Mouse (Mus musculus): ENCODE data around the gene Flywch1. TPM values are rescaled to one million over a fixed set of nuclear protein-coding genes. Genes with fewer than 3 reads are reported as not detected.

The Flywch1 gene
- 45.2 TPM for polyA plus RNA-seq (2017; shearing (Covaris generic))

GRCm38 (mm10) chr17:23771284-23772218, at the start of gene Flywch1:
TSS of gene Flywch1 (minus strand) at chr17:23771602.

DNA sequence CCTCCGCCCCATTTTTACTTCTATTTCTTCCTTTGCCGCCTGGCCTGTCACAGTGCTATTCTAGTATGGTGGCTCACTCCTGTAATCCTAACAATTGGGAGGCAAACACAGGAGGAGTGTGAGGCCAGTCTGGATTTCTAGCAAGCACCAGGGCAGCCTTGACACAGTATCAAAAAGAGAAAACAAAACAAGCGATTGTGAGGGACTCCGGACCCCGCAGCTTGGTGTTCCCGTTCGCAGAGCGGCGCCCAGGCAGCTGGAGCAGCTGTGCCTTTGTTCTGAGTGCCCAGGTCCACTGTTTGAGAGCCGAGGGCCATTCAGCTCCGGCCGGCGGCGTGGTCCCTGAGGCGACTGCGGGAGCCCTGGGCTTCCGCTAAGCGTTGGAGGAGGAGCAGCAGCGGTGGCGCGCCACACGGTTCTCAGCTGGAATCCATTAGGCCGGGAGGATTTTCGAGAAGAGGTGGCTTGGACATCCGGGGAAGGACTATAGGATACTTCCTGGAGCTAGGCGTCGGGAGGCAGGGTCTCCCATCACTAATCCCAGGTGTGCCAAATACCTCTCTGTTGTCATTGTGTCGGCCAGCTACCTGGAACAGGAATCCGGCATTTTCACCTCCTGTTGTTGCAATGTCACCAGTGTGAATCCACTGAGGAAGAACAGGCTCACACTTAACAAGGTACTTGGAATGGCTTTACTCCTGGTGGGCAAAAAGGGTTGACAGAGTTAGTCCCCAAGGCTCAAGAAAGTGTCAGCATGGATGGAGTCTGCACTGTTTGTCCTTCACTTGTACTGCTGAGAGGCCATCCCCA, 19.1 kb upstream of the Flywch1 start, which contains the start of gene Srrm2:
Srrm2 (plus strand) TSS at position 264 of the 810 bp plus-strand sequence.

GRCm38 (mm10) chr17:23785561-23786471, 14.4 kb upstream of the Flywch1 start, which contains the start of gene Flywch2:
TSS of gene Flywch2 (minus strand) at chr17:23786081.

GRCm38 (mm10) chr17:23745301-23746251, 25.8 kb downstream of the Flywch1 start, which contains the start of gene Kremen2:
TSS of gene Kremen2 (minus strand) at chr17:23745833.

DNA sequence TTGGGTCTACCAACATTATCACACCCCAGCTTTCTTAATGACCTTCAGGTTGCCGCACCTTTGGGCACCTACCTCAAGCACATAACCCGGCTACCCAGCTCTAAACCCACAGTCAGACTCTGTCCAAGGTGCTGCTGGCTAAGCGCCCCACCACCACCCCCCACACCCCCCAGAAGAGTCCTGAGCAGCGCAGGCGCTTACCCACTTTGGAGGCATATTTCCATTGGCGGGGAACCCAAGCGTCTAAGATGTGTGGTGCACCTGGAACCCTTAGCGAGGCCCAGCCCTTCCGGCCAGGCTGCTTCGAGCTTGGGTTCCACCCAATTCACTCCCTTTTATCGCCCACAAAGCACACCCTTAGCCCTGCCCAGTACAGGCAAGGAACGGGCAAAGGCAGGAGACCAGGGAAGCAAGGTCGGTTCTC, 30.8 kb downstream of the Flywch1 start, which contains the start of gene Paqr4:
Paqr4 (minus strand) TSS at position 270 of the 424 bp plus-strand sequence.

DNA sequence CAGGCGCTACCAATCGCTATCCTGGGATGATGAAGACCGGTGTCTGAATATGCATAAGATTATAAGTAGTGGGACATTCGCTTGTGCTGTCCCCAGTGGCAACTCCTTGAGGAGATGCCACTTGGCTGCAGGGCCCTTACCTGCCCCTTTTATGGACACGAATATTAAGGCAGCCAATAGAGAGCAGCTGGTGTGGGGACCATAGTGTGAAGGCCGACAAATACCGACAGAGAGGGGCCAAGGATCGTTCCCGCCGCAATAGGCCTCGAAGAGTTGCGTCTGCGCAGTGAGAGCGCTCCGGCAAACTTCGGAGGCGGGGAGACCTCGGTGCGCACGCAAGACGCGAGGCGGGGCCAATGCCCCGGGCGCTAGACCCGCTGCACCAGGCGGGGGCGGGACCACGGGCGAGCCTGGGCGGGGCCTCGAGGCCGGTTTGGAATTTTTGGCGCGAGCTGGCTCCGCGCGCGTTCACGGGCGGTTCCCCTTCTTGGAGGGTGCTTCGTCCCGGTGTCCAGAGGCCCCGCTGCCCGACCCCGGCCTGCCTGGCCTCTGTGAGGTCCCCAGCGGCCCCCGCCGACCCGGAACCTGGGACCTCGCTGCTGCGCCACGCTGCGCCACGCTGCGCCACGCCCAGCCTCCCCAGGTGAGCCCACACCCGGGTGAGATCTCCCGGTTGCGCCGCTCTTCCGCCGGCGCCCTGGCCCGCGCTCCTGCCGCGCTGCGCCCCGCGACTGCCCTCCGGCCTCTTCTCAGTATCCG, 45.2 kb downstream of the Flywch1 start, which contains the start of gene Pkmyt1:
Pkmyt1 (plus strand) TSS at position 338 of the 759 bp plus-strand sequence.

GRCm38 (mm10) chr17:23722376-23723125, 48.9 kb downstream of the Flywch1 start, which contains the start of gene 1520401A03Rik:
TSS of gene 1520401A03Rik (minus strand) at chr17:23722783.

Other genes starting within 250 kb of the Flywch1 start
- 21.2 TPM for gene Zfp213, start 207.4 kb downstream of the Flywch1 start, polyA plus RNA-seq (2017; shearing (Covaris generic))
- gene Zfp13, start 172.1 kb downstream of the Flywch1 start, polyA plus RNA-seq (2017; shearing (Covaris generic)): not detected
- 1.6 TPM for gene Zscan10, start 170.7 kb downstream of the Flywch1 start, polyA plus RNA-seq (2017; shearing (Covaris generic))
- not detected for gene Mmp25, start 126.3 kb downstream of the Flywch1 start, polyA plus RNA-seq (2017; shearing (Covaris generic))
- gene Bicdl2, start 111.1 kb downstream of the Flywch1 start, polyA plus RNA-seq (2017; shearing (Covaris generic)): not detected
- 49.6 TPM for gene Hcfc1r1, start 98.0 kb downstream of the Flywch1 start, polyA plus RNA-seq (2017; shearing (Covaris generic))
- gene Thoc6, start 97.7 kb downstream of the Flywch1 start, polyA plus RNA-seq (2017; shearing (Covaris generic)): 29.4 TPM
- 9.0 TPM for gene Tnfrsf12a, start 94.1 kb downstream of the Flywch1 start, polyA plus RNA-seq (2017; shearing (Covaris generic))
- not detected for gene Cldn6, start 92.4 kb downstream of the Flywch1 start, polyA plus RNA-seq (2017; shearing (Covaris generic))
- not detected for gene Cldn9, start 87.6 kb downstream of the Flywch1 start, polyA plus RNA-seq (2017; shearing (Covaris generic))
- not detected for gene 1520401A03Rik, start 48.8 kb downstream of the Flywch1 start, polyA plus RNA-seq (2017; shearing (Covaris generic))
- gene Pkmyt1, start 45.3 kb downstream of the Flywch1 start, polyA plus RNA-seq (2017; shearing (Covaris generic)): 43.8 TPM
- 5.3 TPM for gene Paqr4, start 30.7 kb downstream of the Flywch1 start, polyA plus RNA-seq (2017; shearing (Covaris generic))
- 3.4 TPM for gene Kremen2, start 25.8 kb downstream of the Flywch1 start, polyA plus RNA-seq (2017; shearing (Covaris generic))
- 2.8 TPM for gene Flywch2, start 14.5 kb upstream of the Flywch1 start, polyA plus RNA-seq (2017; shearing (Covaris generic))
- gene Srrm2, start 18.9 kb upstream of the Flywch1 start, polyA plus RNA-seq (2017; shearing (Covaris generic)): 999 TPM
- 592 TPM for gene Elob, start 57.5 kb upstream of the Flywch1 start, polyA plus RNA-seq (2017; shearing (Covaris generic))
- 0.18 TPM for gene Prss33, start 64.5 kb upstream of the Flywch1 start, polyA plus RNA-seq (2017; shearing (Covaris generic))
- not detected for gene Prss32, start 72.3 kb upstream of the Flywch1 start, polyA plus RNA-seq (2017; shearing (Covaris generic))
- 2.8 TPM for gene Prss41, start 72.6 kb upstream of the Flywch1 start, polyA plus RNA-seq (2017; shearing (Covaris generic))
- gene Prss21, start 96.5 kb upstream of the Flywch1 start, polyA plus RNA-seq (2017; shearing (Covaris generic)): not detected
- gene Dcpp1, start 109.3 kb upstream of the Flywch1 start, polyA plus RNA-seq (2017; shearing (Covaris generic)): not detected
- gene Dcpp2, start 109.3 kb upstream of the Flywch1 start, polyA plus RNA-seq (2017; shearing (Covaris generic)): not detected
- gene Dcpp3, start 145.9 kb upstream of the Flywch1 start, polyA plus RNA-seq (2017; shearing (Covaris generic)): not detected
- not detected for gene Sbp, start 170.1 kb upstream of the Flywch1 start, polyA plus RNA-seq (2017; shearing (Covaris generic))
- gene Sbpl, start 183.7 kb upstream of the Flywch1 start, polyA plus RNA-seq (2017; shearing (Covaris generic)): not detected
- not detected for gene Prss30, start 209.0 kb upstream of the Flywch1 start, polyA plus RNA-seq (2017; shearing (Covaris generic))
- gene Prss22, start 226.5 kb upstream of the Flywch1 start, polyA plus RNA-seq (2017; shearing (Covaris generic)): not detected